Mouse (Mus musculus) CD4-positive, CD25-positive, alpha-beta regulatory T cell, adult 2 months (primary cell): Measurements from ENCODE around the gene Nceh1.
"Not testable (repeated sequence)": the region's sequence is repeated elsewhere in the genome, so short reads cannot be mapped to it uniquely, and the experiment has no call there.

ENCODE experiments used
- DNase-seq: peaks from one replicate; pipeline ENCODE4 v3.0.0-alpha.2; 2012; ENCODE audit warnings: low read depth, low spot score

The Nceh1 gene

DNA sequence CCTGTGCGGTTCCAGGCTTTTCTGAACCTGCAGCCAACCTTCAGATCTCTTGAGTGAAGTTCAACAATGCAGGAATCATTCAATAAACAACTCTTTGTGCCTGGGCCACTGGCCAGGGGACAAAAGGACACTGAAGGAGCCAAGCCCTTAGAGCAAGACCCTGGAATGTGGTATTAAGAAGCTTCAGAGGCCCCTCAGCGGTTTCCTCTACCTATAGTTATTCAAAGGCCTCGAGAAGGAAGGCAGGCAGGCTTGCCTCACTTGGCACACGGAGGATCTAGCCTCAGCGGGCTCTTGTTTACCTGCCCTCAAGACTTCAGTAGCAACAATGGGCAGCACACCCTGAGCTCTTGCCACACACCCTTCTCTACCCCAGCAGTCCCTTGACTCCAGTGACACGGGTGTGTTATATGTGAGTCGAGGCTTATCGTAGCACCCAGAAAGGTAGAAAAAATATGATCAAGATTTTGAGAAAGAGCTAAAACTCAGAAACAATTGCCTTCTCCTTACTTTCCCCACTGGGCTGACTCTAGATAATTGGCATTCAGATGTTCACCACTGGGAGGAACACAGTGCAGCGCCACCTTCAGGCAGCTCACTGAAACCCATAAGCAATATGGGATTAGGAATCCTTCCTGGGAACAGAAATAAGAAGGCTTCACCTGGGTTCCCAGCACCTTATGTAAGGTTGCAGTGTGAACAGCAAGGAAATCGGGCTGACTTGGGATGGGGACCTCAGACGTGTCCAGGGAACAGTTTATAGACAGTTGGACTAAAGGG is 46.0 kb downstream of the Nceh1 start:
- peak; percentile 40 for DNase-seq

GRCm38 (mm10) chr3:27233361-27233760 is 50.6 kb downstream of the Nceh1 start:
- DNase-seq: no peak

- DNase-seq: no peak
Measured at GRCm38 (mm10) chr3:27233841-27234240, 51.1 kb downstream of the Nceh1 start.

- no peak for DNase-seq
Measured at GRCm38 (mm10) chr3:27234976-27235375, 52.2 kb downstream of the Nceh1 start.

- DNase-seq: peak; percentile 75
Measured at GRCm38 (mm10) chr3:27237226-27237625, 54.5 kb downstream of the Nceh1 start.

DNA sequence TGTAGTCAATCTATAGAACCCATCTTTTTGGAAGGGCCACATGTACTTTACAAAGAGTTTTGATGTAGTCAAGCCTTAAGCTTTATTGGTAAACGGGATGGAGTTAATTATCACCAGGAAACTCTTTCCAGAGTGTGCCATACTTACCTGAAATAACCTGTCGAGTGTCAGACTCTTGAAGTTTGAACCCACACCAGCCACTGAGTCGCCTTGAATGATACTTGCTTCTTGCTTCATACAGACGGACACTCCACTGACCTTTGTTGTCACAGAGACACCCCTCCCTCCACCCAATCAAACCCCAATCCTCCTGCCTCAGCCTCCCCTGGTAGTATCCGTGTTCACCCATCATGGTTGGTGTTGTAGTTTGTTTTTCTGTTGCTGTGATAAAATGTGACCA is 55.8 kb downstream of the Nceh1 start:
- DNase-seq: no peak

DNA sequence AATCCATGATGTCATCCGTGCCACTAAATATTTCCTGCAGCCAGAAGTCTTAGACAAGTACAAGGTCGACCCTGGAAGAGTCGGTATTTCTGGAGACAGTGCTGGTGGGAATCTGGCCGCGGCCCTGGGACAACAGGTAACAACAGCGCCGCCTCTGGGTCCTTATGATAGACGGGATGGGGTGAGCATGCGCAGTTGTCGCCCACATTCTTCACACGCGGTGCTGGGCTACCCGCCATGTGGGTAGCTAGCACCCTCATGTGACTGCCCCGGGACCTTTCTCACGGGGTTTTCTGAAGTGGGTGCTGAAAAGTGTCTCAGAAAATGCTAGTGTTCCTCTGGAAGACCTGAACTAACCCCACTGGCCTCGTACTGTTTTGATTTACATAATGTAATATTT is 56.8 kb downstream of the Nceh1 start:
- DNase-seq: no peak

DNA sequence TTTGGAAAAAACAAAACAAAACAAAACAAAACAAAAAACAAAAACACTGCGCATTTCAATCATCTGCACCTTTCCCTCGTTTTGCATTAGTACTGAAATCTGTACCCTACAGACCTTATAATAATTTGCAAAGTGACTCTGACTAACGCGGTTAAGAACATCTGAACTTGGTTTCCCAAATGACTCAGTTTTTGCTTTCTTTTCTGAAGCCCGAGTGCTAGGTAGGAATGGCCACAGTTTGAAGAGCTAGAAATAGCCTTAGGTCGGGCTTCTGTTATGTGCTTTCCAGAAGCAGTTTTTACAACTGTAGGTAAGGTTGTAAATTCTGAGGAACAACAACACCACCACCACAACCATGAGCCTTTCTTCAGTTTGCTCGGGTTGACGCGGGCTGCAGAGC is 59.1 kb downstream of the Nceh1 start:
- no peak for DNase-seq

- no peak for DNase-seq
Measured at GRCm38 (mm10) chr3:27246166-27246565, 63.4 kb downstream of the Nceh1 start.

DNA sequence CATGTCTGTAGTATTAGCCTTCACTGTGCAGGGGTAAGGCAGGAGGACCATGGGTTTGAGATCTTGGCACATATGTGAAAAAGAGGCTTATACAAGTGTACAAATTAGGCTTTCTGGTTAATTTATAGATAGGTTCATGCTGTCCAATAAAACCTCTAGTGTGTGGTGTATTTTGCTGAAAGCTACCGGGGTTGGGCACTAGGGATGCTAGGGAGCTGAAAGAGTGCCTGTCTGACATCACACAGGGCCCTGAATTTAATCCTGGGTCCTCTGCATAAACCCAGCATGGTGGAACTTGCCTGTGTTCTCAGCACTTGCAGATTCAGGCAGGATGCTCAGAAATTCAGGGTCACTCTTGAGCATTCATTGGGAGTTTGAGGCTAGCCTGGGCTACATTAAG is 65.0 kb downstream of the Nceh1 start:
- DNase-seq: no peak

GRCm38 (mm10) chr3:27249030-27249429 is 66.3 kb downstream of the Nceh1 start:
- no peak for DNase-seq

- peak; percentile 15 for DNase-seq
Measured at GRCm38 (mm10) chr3:27250936-27251335, 68.2 kb downstream of the Nceh1 start.

GRCm38 (mm10) chr3:27258461-27258860 is 75.7 kb downstream of the Nceh1 start:
- DNase-seq: peak; percentile 13

GRCm38 (mm10) chr3:27260393-27260792 is 77.6 kb downstream of the Nceh1 start:
- DNase-seq: no peak

- DNase-seq: no peak
Measured at GRCm38 (mm10) chr3:27267327-27267726, 84.6 kb downstream of the Nceh1 start.

DNA sequence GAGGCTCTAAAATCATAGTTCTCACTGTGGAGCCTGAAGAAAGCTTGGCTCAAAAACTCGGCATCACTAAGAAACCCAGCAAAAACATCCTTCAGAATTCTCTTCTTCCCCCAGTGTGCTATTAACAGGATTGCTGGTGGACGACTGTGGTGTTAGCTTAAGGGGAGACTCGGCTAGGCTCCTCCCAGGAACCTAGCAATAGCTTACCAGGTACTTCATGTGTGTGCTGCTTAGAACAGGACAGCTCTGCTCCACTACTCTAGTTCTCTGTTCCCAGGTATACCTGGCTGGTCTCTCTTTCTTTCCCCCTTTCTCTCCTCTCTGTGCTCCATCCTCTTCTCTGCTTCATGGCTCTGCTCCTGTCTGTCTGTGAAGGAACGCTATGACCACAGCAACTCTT is 85.1 kb downstream of the Nceh1 start:
- DNase-seq: no peak

- DNase-seq: no peak
Measured at GRCm38 (mm10) chr3:27269151-27269550, 86.4 kb downstream of the Nceh1 start.

DNA sequence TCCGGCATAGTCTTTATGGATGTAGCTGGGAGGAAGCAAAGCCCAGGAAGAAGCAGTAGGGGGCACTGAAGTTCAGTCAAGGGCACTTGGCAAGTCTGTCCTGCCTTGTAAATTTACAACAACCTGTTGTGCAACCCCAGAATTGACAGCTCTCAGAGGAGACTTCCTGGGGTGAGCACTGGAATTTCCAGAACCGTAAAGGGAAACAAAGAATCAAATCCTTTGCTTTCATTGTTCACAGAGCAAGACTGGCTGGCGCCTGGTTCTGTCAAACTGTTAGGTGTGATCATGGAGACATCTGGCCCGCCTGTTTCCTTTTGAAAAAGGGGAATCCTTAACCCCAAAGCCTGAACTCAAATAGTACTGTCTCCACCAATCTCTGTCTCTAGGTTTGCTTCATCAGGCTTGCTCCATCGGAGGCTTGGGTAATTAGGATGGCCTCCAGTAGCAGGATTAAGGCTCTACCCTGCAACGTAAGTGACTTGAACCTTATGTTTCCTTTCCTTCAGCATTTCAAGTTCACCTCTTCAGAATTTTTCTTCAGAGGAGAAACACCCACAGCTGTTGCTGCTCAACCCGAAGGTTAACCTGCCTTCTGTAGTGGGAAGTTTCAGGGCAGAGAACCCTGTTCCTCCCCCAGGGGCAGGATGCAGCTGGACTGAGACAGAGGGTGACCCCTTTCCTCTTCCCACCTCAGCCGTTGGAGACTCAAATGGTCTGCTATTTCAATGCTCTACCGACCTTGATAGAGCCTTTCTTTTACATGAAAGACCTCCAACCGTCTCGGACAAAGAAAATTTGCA is 87.6 kb downstream of the Nceh1 start:
- peak; percentile 69 for DNase-seq

DNA sequence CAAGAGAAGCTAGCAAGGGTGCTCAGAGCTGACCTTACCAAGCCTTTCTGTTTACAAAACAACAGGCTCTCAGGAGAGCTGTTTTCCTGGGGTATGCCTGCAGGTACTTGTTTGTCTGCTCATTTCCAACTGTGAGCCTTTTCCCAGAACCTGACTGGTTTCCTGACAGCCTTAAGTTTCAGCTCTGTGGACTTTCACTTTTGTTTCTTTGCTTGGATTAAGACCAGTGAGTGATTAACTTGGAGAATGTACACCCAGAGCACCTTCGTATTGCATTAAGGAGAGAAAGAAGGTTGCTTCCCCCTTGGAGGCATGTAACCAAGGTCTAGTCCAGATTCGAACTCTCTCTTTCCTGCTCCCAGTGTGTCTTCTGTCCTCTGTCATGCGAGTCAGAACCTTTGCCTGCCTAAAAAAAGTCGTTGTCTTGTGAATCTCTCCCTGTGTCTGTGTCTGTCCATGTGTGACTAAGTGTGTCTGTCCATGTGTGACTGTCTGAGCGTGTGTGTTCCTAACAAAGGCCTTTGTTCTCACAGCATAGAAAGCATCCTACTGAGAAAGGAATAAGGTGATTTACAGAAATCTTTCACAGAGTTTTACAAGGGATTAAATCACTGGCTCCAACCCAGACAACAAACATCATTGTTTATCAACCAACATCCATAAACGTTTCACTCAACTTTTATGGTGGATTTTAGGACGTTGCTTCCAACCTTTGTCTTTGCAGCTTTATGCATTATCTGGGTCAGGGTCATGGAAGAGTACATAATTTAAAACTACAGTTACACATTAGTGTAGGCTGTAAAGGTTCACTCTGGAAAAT is 90.4 kb downstream of the Nceh1 start:
- no peak for DNase-seq

DNA sequence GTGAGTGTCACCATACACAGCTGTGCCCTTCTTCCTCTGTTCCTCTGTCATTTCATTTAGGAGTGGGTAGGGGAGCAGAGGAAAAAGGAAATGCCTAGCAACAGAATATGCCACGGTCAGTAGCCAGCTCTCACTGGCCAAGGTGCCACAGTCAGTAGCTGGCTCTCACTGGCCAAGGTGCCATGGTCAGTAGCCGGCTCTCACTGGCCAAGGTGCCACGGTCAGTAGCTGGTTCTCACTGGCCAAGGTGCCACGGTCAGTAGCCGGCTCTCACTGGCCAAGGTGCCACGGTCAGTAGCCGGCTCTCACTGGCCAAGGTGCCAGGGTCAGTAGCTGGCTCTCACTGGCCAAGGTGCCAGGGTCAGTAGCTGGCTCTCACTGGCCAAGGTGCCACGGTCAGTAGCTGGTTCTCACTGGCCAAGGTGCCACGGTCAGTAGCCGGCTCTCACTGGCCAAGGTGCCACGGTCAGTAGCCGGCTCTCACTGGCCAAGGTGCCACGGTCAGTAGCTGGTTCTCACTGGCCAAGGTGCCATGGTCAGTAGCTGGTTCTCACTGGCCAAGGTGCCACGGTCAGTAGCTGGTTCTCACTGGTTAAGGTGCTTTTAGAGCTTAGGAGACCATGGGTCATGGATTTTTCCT is 96.6 kb downstream of the Nceh1 start:
- not testable (repeated sequence) for DNase-seq

DNA sequence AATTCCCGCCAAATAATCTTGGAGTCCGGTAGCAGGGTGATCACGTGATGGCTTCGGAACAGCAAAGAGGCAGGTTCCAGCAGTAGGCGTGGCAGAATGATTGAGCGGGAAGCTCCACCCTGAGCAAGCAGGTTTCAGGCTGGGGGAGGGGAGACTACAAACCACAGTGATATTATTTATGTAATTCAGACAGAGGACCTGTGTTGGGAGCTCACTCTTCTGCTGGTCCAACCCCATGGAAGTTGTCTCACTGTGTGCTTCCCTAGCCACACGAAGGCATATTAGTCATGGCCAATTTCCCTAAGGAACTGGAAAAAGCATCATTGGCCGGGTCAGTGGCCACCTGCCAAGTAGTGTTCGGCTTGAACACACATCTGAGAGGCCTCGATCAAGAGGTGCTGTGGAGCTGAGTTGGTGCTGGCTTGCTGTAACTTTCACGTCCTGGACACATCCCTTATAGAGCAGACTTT is 97.5 kb downstream of the Nceh1 start:
- DNase-seq: peak; percentile 42
